Comparison of ENCODE assay signal across 22 mouse cellular contexts in genomic region chr8:83649699-83650098, GRCm38 (mm10). TPM values are rescaled to one million over a fixed set of nuclear protein-coding genes. Genes with fewer than 3 reads are reported as not detected.
DNase-seq lines count a peak whose midpoint lies in the region; ATAC-seq lines count a peak whose summit lies in the region.
"Had no signal": no experiment of that assay in that cellular context is flagged by ENCODE, and none has a peak within 500 bp of the region (broad histone marks: within the 10 kb centered on the region; RNA-seq: fewer than 3 reads in every experiment).

No protein-coding gene starts in this region.

- H3K4me3 ChIP-seq in liver, embryonic 11.5 days (ENCODE audit: low read depth, low read length): no peak overlapping the region

- H3K4me1 ChIP-seq in liver, embryonic 11.5 days (replicated peaks; ENCODE audit: control insufficient read depth, insufficient read depth, low read length): peaks cover 10% of the 10 kb centered on the region

- H3K27ac ChIP-seq in liver, embryonic 11.5 days (ENCODE audit: low read depth, low read length): no peak overlapping the region

- DNase-seq in heart, adult 11 months: peak; percentile 75
- no peak for DNase-seq in heart, postnatal 14 days
- peak; percentile 25 to 37 for DNase-seq in right cerebral cortex, adult 2 months (ENCODE audit: low spot score in 2 of 2)
- DNase-seq in right cerebral cortex, postnatal 14 days: no peak
- DNase-seq in ES-CJ7 (ENCODE audit: low read depth, low spot score): peak; percentile 4
- peak; percentile 55 for DNase-seq in brain, adult 2 months (ENCODE audit: low read depth, low spot score)
- no peak for DNase-seq in liver, embryonic 11.5 days (ENCODE audit: low spot score)
- DNase-seq in gastrocnemius, adult 8-10 months (ENCODE audit: low spot score in 2 of 2): no peak
- DNase-seq: adrenal gland, adult 2 months; adrenal gland, adult 8-10 months; adrenal gland, postnatal 10 days; adrenal gland, postnatal 14 days; adrenal gland, postnatal 25 days; adrenal gland, postnatal 36 days; B cell, adult 2 months; cerebellum, adult 11 months; cerebellum, adult 11-12 months; cerebellum, adult 18-20 months; cerebellum, adult 2 months had no signal

- no peaks in the 10 kb centered on the region for H3K27me3 ChIP-seq in liver, embryonic 11.5 days (replicated peaks; ENCODE audit: control insufficient read depth, insufficient read depth, low read length)
- H3K27me3 ChIP-seq: Patski had no signal

- H3K36me3 ChIP-seq in liver, embryonic 11.5 days (ENCODE audit: control insufficient read depth, insufficient read depth, low read length): no peaks in the 10 kb centered on the region; the same call in 1 of the 2 replicates

- ATAC-seq in liver, embryonic 11.5 days (replicated peaks; ENCODE audit: low FRiP score): no peak
- ATAC-seq: activated CD4-positive, CD25-positive, alpha-beta regulatory T cell, adult 4 months; CD4-positive, CD25-positive, alpha-beta regulatory T cell, adult 4 months; Patski had no signal

- H3K9ac ChIP-seq in liver, embryonic 11.5 days (ENCODE audit: low read depth, low read length): no peak overlapping the region

- H3K4me2 ChIP-seq in liver, embryonic 11.5 days: no peak overlapping the region

- WGBS in liver, embryonic 11.5 days: 80% methylated on average over 6 of the region's 6 CpGs

- intact Hi-C loops in heart, postnatal 14 days (cut with DNase I): loop anchor here (2.0 kb wide), 1 partner anchor 41 kb away; the partner anchor contains the start of gene Dnajb1

- no peaks in the 10 kb centered on the region for H3K9me3 ChIP-seq in liver, embryonic 11.5 days (ENCODE audit: control insufficient read depth, low read length)

RNA-seq across cellular contexts. Expression of gene Gipc1, which starts 2.8 kb away (rescaled TPM):
- 10 to 100 TPM; 34.1 to 34.6 TPM for total RNA-seq in heart, postnatal 14 days (2021)
- 113 and 114 TPM in 2 replicates for polyA plus RNA-seq in liver, embryonic 11.5 days (2014; fragmentation: Nextera tagmentation; extraction: Ambion mirVana)
- 10 to 100 TPM; 14.5 to 18.1 (median 17.6) TPM for total RNA-seq in gastrocnemius, adult 8-10 months (2022)

RNA-seq across cellular contexts. Expression of gene Ptger1, which starts 16.8 kb away (rescaled TPM):
- under 1 TPM; 0.44 to 0.53 TPM for total RNA-seq in heart, postnatal 14 days (2021)
- polyA plus RNA-seq in liver, embryonic 11.5 days (2014; fragmentation: Nextera tagmentation; extraction: Ambion mirVana): 0.49 and 0.53 TPM in 2 replicates
- total RNA-seq in gastrocnemius, adult 8-10 months (2022): under 1 TPM in 2 of 4 experiments, not detected in 2; 0.15 to 0.16 TPM

RNA-seq across cellular contexts. Expression of gene Dnajb1, which starts 41.7 kb away (rescaled TPM):
- total RNA-seq in heart, postnatal 14 days (2021): 10 to 100 TPM; 13.9 to 18.2 TPM
- polyA plus RNA-seq in liver, embryonic 11.5 days (2014; fragmentation: Nextera tagmentation; extraction: Ambion mirVana): 75.9 and 77.1 TPM in 2 replicates
- 1 to 10 TPM; 3.6 to 7.9 (median 3.8) TPM for total RNA-seq in gastrocnemius, adult 8-10 months (2022)

RNA-seq across cellular contexts. Expression of gene Tecr, which starts 41.9 kb away (rescaled TPM):
- total RNA-seq in heart, postnatal 14 days (2021): 100 to 1,000 TPM; 184 to 210 TPM
- 468 and 475 TPM in 2 replicates for polyA plus RNA-seq in liver, embryonic 11.5 days (2014; fragmentation: Nextera tagmentation; extraction: Ambion mirVana)
- total RNA-seq in gastrocnemius, adult 8-10 months (2022): 100 to 1,000 TPM; 461 to 506 (median 481) TPM

RNA-seq across cellular contexts. Expression of gene Pkn1, which starts 49.3 kb away (rescaled TPM):
- total RNA-seq in heart, postnatal 14 days (2021): 10 to 100 TPM; 60.5 to 61.1 TPM
- polyA plus RNA-seq in liver, embryonic 11.5 days (2014; fragmentation: Nextera tagmentation; extraction: Ambion mirVana): 23.3 and 24.3 TPM in 2 replicates
- 10 to 100 TPM; 23.2 to 24.1 (median 23.6) TPM for total RNA-seq in gastrocnemius, adult 8-10 months (2022)

Comparison
In these comparisons a context has a peak if more than half of its experiments do, and no peak if none do; other contexts are left out.
1. DNase-seq: peak in heart, adult 11 months (single experiment), right cerebral cortex, adult 2 months (2 of 2), ES-CJ7 (single experiment) and brain, adult 2 months (single experiment); none in heart, postnatal 14 days (0 of 2), right cerebral cortex, postnatal 14 days (single experiment), liver, embryonic 11.5 days (single experiment) and gastrocnemius, adult 8-10 months (0 of 2).